Mouse (Mus musculus): ENCODE results near the gene Unkl. TPM values are rescaled to one million over a fixed set of nuclear protein-coding genes. Genes with fewer than 3 reads are reported as not detected.

The Unkl gene
- polyA plus RNA-seq, 2 experiments: 6.3 to 18.0 TPM

DNA sequence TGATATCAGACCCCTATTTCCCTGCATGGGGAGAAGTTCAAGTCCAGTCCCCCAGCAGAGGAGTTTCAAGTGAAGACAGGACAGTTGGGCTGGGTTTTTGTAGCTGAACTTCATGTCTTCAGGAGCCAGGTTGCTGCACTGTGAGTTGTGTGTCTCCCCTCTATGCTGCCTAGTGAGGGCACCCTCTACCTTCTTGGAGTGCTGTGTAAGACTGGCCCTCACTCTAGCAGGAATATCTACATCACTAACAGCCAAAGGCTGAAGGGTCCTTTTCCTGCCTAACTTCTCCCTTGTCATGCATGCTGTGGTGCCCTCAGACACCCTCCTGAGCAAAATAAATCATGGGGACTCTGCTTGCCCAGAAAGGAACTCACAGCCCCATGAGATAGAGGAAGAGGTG is 5.0 kb upstream of the Unkl start:
- H3K9me3 ChIP-seq (ENCODE audit: control insufficient read depth, low read length): no peaks in the 10 kb centered on the region
- TF ChIP-seq POLR2A (IDR thresholded peaks at IDR 0.05; ENCODE audit: borderline replicate concordance, extremely low read depth, insufficient read depth, insufficient read length): no peak
- H3K4me3 ChIP-seq (replicated peaks; ENCODE audit: low read length): peak overlapping the region; percentile 79; the same call in 1 of the 2 replicates
- ATAC-seq (ENCODE audit: low FRiP score, low read depth) (no peak), DNase-seq (ENCODE audit: low spot score) (no peak)
- no peaks in the 10 kb centered on the region for H3K27me3 ChIP-seq (ENCODE audit: control insufficient read depth, insufficient read depth, low read length)
- H3K4me1 ChIP-seq (ENCODE audit: control insufficient read depth, insufficient read depth, low read length): peaks cover 15% of the 10 kb centered on the region; the same call in 1 of the 2 replicates
- H3K9ac ChIP-seq (ENCODE audit: low read depth, low read length, severe bottlenecking): no peak overlapping the region
- H3K27ac ChIP-seq (replicated peaks; ENCODE audit: low read depth, low read length): no peak overlapping the region
- peaks cover 12% of the 10 kb centered on the region for H3K36me3 ChIP-seq (ENCODE audit: control insufficient read depth, insufficient read depth, low read length)
- peak overlapping the region; percentile 78; the same call in 1 of the 2 replicates for H3K4me2 ChIP-seq (replicated peaks; ENCODE audit: low read depth, low read length, severe bottlenecking)

DNA sequence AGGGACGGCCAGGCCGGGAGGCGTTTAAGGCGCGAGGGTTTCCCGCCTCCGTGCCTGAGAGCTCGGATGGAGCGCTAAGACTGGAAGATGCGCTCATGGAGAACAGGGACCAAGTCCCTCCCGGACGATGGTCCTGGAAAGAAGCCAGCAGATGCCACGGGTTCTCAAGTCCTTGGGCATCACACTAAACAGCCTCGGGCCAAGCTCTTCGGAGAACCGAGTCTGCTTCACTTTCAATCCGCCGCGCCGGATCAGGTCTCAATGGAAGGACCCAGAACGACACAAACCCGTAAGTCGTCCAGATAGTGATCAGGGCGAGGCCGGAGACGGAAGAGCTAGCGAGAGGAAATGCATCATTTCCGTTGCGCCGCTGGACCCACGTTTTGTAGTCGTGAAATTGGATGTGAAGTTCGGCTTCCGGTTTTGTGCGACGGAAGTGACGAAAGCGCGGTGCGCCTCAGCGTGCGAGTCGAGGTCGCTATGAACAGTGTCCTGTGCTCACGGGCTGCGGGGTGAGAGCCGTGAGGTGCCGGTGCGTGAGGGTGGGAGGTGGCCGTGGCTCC is 4.0 kb upstream of the Unkl start, which contains the start of gene BC003965:
TSS of gene BC003965 (plus strand) at position 426 of the 563 bp plus-strand sequence.
- Histone ChIP-seq H3K36me3 (ENCODE audit: control insufficient read depth, insufficient read depth, low read length) (peaks cover 12% of the 10 kb centered on the region), H3K27ac (replicated peaks; ENCODE audit: low read depth, low read length) (peak within 1 kb of the TSS; percentile 92), H3K27me3 (ENCODE audit: control insufficient read depth, insufficient read depth, low read length) (no peaks in the 10 kb centered on the region), H3K9ac (ENCODE audit: low read depth, low read length, severe bottlenecking) (peak within 1 kb of the TSS; percentile 80), H3K4me3 (replicated peaks; ENCODE audit: low read length) (peak within 1 kb of the TSS; percentile 79), H3K4me1 (ENCODE audit: control insufficient read depth, insufficient read depth, low read length) (peaks cover 16% of the 10 kb centered on the region; the same call in 1 of the 2 replicates), H3K4me2 (replicated peaks; ENCODE audit: low read depth, low read length, severe bottlenecking) (peak within 1 kb of the TSS; percentile 93), H3K9me3 (ENCODE audit: control insufficient read depth, low read length) (no peaks in the 10 kb centered on the region)
- peak; percentile 57; the same call in 1 of the 2 replicates for TF ChIP-seq POLR2A (IDR thresholded peaks at IDR 0.05; ENCODE audit: borderline replicate concordance, extremely low read depth, insufficient read depth, insufficient read length)
- peak; percentile 97 for DNase-seq (ENCODE audit: low spot score)
- ATAC-seq (ENCODE audit: low FRiP score, low read depth): peak; percentile 87
- WGBS: under 1% methylated on average over 48 of the region's 50 CpGs

DNA sequence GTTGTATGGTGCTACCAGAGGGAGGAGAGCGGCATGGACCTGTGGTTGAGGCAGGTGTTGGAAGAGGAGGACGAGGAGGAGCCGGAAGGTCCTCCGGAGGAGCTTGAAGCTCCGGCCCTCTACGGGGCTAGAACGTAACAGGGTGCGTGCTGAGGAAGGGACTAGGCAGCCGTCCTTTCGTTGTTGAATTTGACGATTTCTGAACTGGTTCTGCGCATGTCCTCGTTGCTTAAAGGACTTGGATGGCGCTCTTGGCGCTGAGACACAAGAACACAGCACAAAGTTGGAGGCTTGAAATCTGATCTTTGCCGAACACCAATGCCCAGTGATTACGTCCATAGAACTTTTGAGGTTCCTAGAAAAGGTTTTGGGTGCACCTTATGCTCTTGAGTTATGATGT is 3.2 kb upstream of the Unkl start:
- peak overlapping the region; percentile 93 for H3K4me2 ChIP-seq (replicated peaks; ENCODE audit: low read depth, low read length, severe bottlenecking)
- peak overlapping the region; percentile 71 for H3K9ac ChIP-seq (ENCODE audit: low read depth, low read length, severe bottlenecking)
- peaks cover 22% of the 10 kb centered on the region for H3K4me1 ChIP-seq (ENCODE audit: control insufficient read depth, insufficient read depth, low read length)
- ATAC-seq (ENCODE audit: low FRiP score, low read depth) (no peak), DNase-seq (ENCODE audit: low spot score) (no peak)
- peak overlapping the region; percentile 79 for H3K4me3 ChIP-seq (replicated peaks; ENCODE audit: low read length)
- H3K27me3 ChIP-seq (ENCODE audit: control insufficient read depth, insufficient read depth, low read length): no peaks in the 10 kb centered on the region
- TF ChIP-seq POLR2A (IDR thresholded peaks at IDR 0.05; ENCODE audit: borderline replicate concordance, extremely low read depth, insufficient read depth, insufficient read length): no peak
- peak overlapping the region; percentile 11; the same call in 1 of the 2 replicates for H3K27ac ChIP-seq (replicated peaks; ENCODE audit: low read depth, low read length)
- H3K9me3 ChIP-seq (ENCODE audit: control insufficient read depth, low read length): no peaks in the 10 kb centered on the region
- 8% methylated on average over 17 of the region's 17 CpGs for WGBS
- peaks cover 12% of the 10 kb centered on the region for H3K36me3 ChIP-seq (ENCODE audit: control insufficient read depth, insufficient read depth, low read length)

DNA sequence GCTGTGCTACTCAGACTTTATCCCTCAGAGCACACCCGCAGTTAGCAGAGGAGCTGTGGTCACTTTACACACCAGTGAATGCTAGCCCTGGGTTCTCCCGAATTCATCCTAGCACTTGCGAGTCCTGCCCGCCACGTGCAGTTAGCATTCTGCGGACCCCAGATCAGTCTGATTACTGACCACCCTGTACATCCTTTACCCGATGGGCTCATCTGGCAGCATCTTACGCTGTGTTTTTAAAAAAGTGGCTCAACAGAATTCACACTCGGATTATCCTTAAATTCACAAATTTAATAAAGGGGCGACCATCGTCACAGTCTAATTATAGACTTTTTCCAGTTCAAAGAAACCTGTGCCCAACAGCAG is 430 bp upstream of the Unkl start:
- ATAC-seq (ENCODE audit: low FRiP score, low read depth) (no peak), DNase-seq (ENCODE audit: low spot score) (no peak)
- peaks cover 28% of the 10 kb centered on the region for H3K36me3 ChIP-seq (ENCODE audit: control insufficient read depth, insufficient read depth, low read length)
- peaks cover 22% of the 10 kb centered on the region for H3K4me1 ChIP-seq (ENCODE audit: control insufficient read depth, insufficient read depth, low read length)
- H3K27me3 ChIP-seq (ENCODE audit: control insufficient read depth, insufficient read depth, low read length): no peaks in the 10 kb centered on the region
- no peak for TF ChIP-seq POLR2A (IDR thresholded peaks at IDR 0.05; ENCODE audit: borderline replicate concordance, extremely low read depth, insufficient read depth, insufficient read length)
- peak overlapping the region; percentile 90 for H3K4me2 ChIP-seq (replicated peaks; ENCODE audit: low read depth, low read length, severe bottlenecking)
- H3K9me3 ChIP-seq (ENCODE audit: control insufficient read depth, low read length): no peaks in the 10 kb centered on the region
- H3K9ac ChIP-seq (ENCODE audit: low read depth, low read length, severe bottlenecking): peak overlapping the region; percentile 81
- peak overlapping the region; percentile 83 for H3K4me3 ChIP-seq (replicated peaks; ENCODE audit: low read length)
- 4% methylated on average over 11 of the region's 11 CpGs for WGBS
- peak overlapping the region; percentile 79 for H3K27ac ChIP-seq (replicated peaks; ENCODE audit: low read depth, low read length)

DNA sequence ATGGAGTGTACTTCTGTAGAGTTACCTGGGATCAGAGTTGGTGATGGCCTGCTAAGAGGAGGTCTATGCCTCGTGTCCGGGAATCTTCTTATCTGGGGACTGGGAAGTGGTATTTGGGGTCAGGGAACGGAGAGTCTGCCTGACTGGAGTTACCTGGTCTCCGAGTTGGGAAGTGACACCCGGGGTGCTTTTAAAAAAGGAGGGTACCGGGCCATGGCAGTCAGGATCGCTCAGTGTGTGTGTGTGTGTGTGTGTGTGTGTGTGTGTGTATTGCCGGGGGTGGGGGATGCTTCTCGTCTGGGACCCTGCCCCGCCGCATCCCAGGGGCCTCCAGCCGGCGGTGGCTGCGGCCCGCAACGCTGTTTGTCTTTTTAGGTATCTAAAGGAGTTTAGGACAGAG is 894 bp downstream of the Unkl start:
- peaks cover 22% of the 10 kb centered on the region for H3K4me1 ChIP-seq (ENCODE audit: control insufficient read depth, insufficient read depth, low read length)
- no peak for ATAC-seq (ENCODE audit: low FRiP score, low read depth)
- no peak overlapping the region for H3K27ac ChIP-seq (replicated peaks; ENCODE audit: low read depth, low read length)
- H3K36me3 ChIP-seq (ENCODE audit: control insufficient read depth, insufficient read depth, low read length): peaks cover 33% of the 10 kb centered on the region
- H3K4me3 ChIP-seq (replicated peaks; ENCODE audit: low read length): peak overlapping the region; percentile 83
- DNase-seq (ENCODE audit: low spot score): no peak
- H3K27me3 ChIP-seq (ENCODE audit: control insufficient read depth, insufficient read depth, low read length): no peaks in the 10 kb centered on the region
- peak overlapping the region; percentile 81 for H3K9ac ChIP-seq (ENCODE audit: low read depth, low read length, severe bottlenecking)
- 2% methylated on average over 7 of the region's 16 CpGs for WGBS
- no peaks in the 10 kb centered on the region for H3K9me3 ChIP-seq (ENCODE audit: control insufficient read depth, low read length)
- no peak for TF ChIP-seq POLR2A (IDR thresholded peaks at IDR 0.05; ENCODE audit: borderline replicate concordance, extremely low read depth, insufficient read depth, insufficient read length)
- H3K4me2 ChIP-seq (replicated peaks; ENCODE audit: low read depth, low read length, severe bottlenecking): peak overlapping the region; percentile 90
